In genomic region chr12:7029396-7030065, GRCm38 (mm10) we compare ENCODE assay signal across 31 mouse cellular contexts.
DNase-seq lines count a peak whose midpoint lies in the region; ATAC-seq lines count a peak whose summit lies in the region.
"Had no signal": no experiment of that assay in that cellular context is flagged by ENCODE, and none has a peak within 500 bp of the region (broad histone marks: within the 10 kb centered on the region; RNA-seq: fewer than 3 reads in every experiment).

No protein-coding gene starts in this region.

- no peaks in the 10 kb centered on the region for H3K27me3 ChIP-seq in hindbrain, embryonic 15.5 days
- H3K27me3 ChIP-seq in hindbrain, embryonic 11.5 days (ENCODE audit: control insufficient read depth, insufficient read depth, low read length), result no peaks in the 10 kb centered on the region
- no peaks in the 10 kb centered on the region for H3K27me3 ChIP-seq in forebrain, embryonic 12.5 days
- H3K27me3 ChIP-seq in forebrain, embryonic 16.5 days (replicated peaks; ENCODE audit: control insufficient read depth, insufficient read depth, low read length), result no peaks in the 10 kb centered on the region
- H3K27me3 ChIP-seq in midbrain, embryonic 16.5 days (ENCODE audit: control insufficient read depth, insufficient read depth, low read depth, low read length), result no peaks in the 10 kb centered on the region
- H3K27me3 ChIP-seq: heart, embryonic 12.5 days; intestine, embryonic 15.5 days; liver, embryonic 13.5 days; megakaryocyte, embryonic 14.5 days had no signal

- H3K4me3 ChIP-seq in hindbrain, embryonic 15.5 days, result no peak overlapping the region
- no peak overlapping the region for H3K4me3 ChIP-seq in hindbrain, embryonic 11.5 days (ENCODE audit: low read depth, low read length)
- H3K4me3 ChIP-seq in forebrain, embryonic 12.5 days (replicated peaks), result no peak overlapping the region
- H3K4me3 ChIP-seq in forebrain, embryonic 16.5 days (replicated peaks; ENCODE audit: low read length), result no peak overlapping the region
- H3K4me3 ChIP-seq in midbrain, embryonic 16.5 days (ENCODE audit: low read depth, low read length), result no peak overlapping the region
- H3K4me3 ChIP-seq: erythroblast, embryonic 14.5 days; heart, adult 2 months; heart, embryonic 12.5 days; intestine, embryonic 15.5 days; liver, embryonic 13.5 days; megakaryocyte, embryonic 14.5 days had no signal

- ATAC-seq in hindbrain, embryonic 15.5 days (ENCODE audit: low FRiP score, low read depth), result no peak
- ATAC-seq in hindbrain, embryonic 11.5 days (ENCODE audit: low FRiP score), result no peak
- ATAC-seq in forebrain, embryonic 12.5 days (ENCODE audit: low FRiP score), result peak; percentile 61; the same call in 1 of the 2 replicates
- ATAC-seq in forebrain, embryonic 16.5 days, result peak; percentile 75
- ATAC-seq in midbrain, embryonic 16.5 days, result peak; percentile 62; the same call in 1 of the 2 replicates
- ATAC-seq: CD4-positive, CD25-positive, alpha-beta regulatory T cell, adult 4 months; hindbrain, postnatal 0 days; intestine, embryonic 15.5 days; lung, postnatal 0 days had no signal

- peaks cover 9% of the 10 kb centered on the region; the same call in 1 of the 2 replicates for H3K4me1 ChIP-seq in hindbrain, embryonic 15.5 days (replicated peaks)
- H3K4me1 ChIP-seq in hindbrain, embryonic 11.5 days (replicated peaks; ENCODE audit: control insufficient read depth, insufficient read depth, low read length), result no peaks in the 10 kb centered on the region
- peaks cover 8% of the 10 kb centered on the region; the same call in 1 of the 2 replicates for H3K4me1 ChIP-seq in forebrain, embryonic 12.5 days
- peaks cover 2% of the 10 kb centered on the region for H3K4me1 ChIP-seq in forebrain, embryonic 16.5 days (replicated peaks; ENCODE audit: control insufficient read depth, insufficient read depth, low read length)
- peaks cover 14% of the 10 kb centered on the region for H3K4me1 ChIP-seq in midbrain, embryonic 16.5 days (ENCODE audit: control insufficient read depth, insufficient read depth, low read length)
- H3K4me1 ChIP-seq: heart, embryonic 12.5 days; intestine, embryonic 15.5 days; liver, embryonic 13.5 days; megakaryocyte, embryonic 14.5 days had no signal

- no peak overlapping the region for H3K4me2 ChIP-seq in hindbrain, embryonic 15.5 days
- no peak overlapping the region for H3K4me2 ChIP-seq in hindbrain, embryonic 11.5 days (replicated peaks; ENCODE audit: low read depth, low read length)
- H3K4me2 ChIP-seq in forebrain, embryonic 12.5 days, result no peak overlapping the region
- no peak overlapping the region for H3K4me2 ChIP-seq in forebrain, embryonic 16.5 days (ENCODE audit: low read length)
- no peak overlapping the region for H3K4me2 ChIP-seq in midbrain, embryonic 16.5 days (ENCODE audit: low read length)
- H3K4me2 ChIP-seq: heart, embryonic 12.5 days; intestine, embryonic 15.5 days; liver, embryonic 13.5 days had no signal

- no peak for DNase-seq in hindbrain, embryonic 11.5 days (ENCODE audit: low spot score)
- DNase-seq in B cell, adult 2 months, result no peak
- DNase-seq in urinary bladder, adult 18-20 months (ENCODE audit: low spot score in 2 of 2), result no peak
- DNase-seq: adrenal gland, postnatal 25 days; cerebellum, adult 2 months; cerebellum, postnatal 14 days; gastrocnemius, postnatal 36 days; heart, adult 2 months; heart, postnatal 4 days; kidney, adult 9 months; kidney, postnatal 10 days; layer of hippocampus, postnatal 36 days; left cerebral cortex, postnatal 4 days; liver, embryonic 13.5 days; lung, adult 18-20 months; lung, postnatal 4 days; right cerebral cortex, postnatal 4 days; thymus, adult 18-20 months; thymus, postnatal 25 days had no signal

- H3K27ac ChIP-seq in hindbrain, embryonic 15.5 days (replicated peaks), result 0 out of 2 replicates have a peak overlapping the region, but pooled peaks have one; percentile 25
- H3K27ac ChIP-seq in hindbrain, embryonic 11.5 days (ENCODE audit: low read depth, low read length), result no peak overlapping the region
- H3K27ac ChIP-seq in forebrain, embryonic 12.5 days, result no peak overlapping the region
- no peak overlapping the region; the same call in 1 of the 2 replicates for H3K27ac ChIP-seq in forebrain, embryonic 16.5 days (ENCODE audit: low read length)
- H3K27ac ChIP-seq in midbrain, embryonic 16.5 days (ENCODE audit: low read length), result 0 out of 2 replicates have a peak overlapping the region, but pooled peaks have one; percentile 28
- H3K27ac ChIP-seq: heart, adult 2 months; hindbrain, postnatal 0 days; intestine, embryonic 15.5 days; liver, embryonic 13.5 days; stomach, postnatal 0 days had no signal

- 50% methylated on average over 4 of the region's 4 CpGs for WGBS in hindbrain, embryonic 15.5 days
- 66% methylated on average over 4 of the region's 4 CpGs for WGBS in hindbrain, embryonic 11.5 days
- WGBS in forebrain, embryonic 12.5 days, result 16% methylated on average over 4 of the region's 4 CpGs
- WGBS in forebrain, embryonic 16.5 days, result 8% methylated on average over 4 of the region's 4 CpGs
- WGBS in midbrain, embryonic 16.5 days, result 16% methylated on average over 4 of the region's 4 CpGs

- H3K9me3 ChIP-seq in hindbrain, embryonic 15.5 days, result no peaks in the 10 kb centered on the region
- H3K9me3 ChIP-seq in hindbrain, embryonic 11.5 days (ENCODE audit: control insufficient read depth, low read length), result no peaks in the 10 kb centered on the region
- no peaks in the 10 kb centered on the region for H3K9me3 ChIP-seq in forebrain, embryonic 12.5 days
- no peaks in the 10 kb centered on the region for H3K9me3 ChIP-seq in forebrain, embryonic 16.5 days (ENCODE audit: control insufficient read depth, low read length)
- no peaks in the 10 kb centered on the region for H3K9me3 ChIP-seq in midbrain, embryonic 16.5 days (replicated peaks; ENCODE audit: control insufficient read depth, low read length, poor library complexity, severe bottlenecking)
- H3K9me3 ChIP-seq: heart, embryonic 12.5 days; intestine, embryonic 15.5 days; liver, embryonic 13.5 days; megakaryocyte, embryonic 14.5 days had no signal

- no peaks in the 10 kb centered on the region for H3K36me3 ChIP-seq in hindbrain, embryonic 15.5 days
- H3K36me3 ChIP-seq in hindbrain, embryonic 11.5 days (ENCODE audit: control insufficient read depth, insufficient read depth, low read length), result no peaks in the 10 kb centered on the region
- H3K36me3 ChIP-seq in forebrain, embryonic 12.5 days (replicated peaks), result no peaks in the 10 kb centered on the region
- H3K36me3 ChIP-seq in forebrain, embryonic 16.5 days (ENCODE audit: control insufficient read depth, insufficient read depth), result no peaks in the 10 kb centered on the region
- no peaks in the 10 kb centered on the region for H3K36me3 ChIP-seq in midbrain, embryonic 16.5 days (ENCODE audit: control insufficient read depth, insufficient read depth, low read length)
- H3K36me3 ChIP-seq: heart, embryonic 12.5 days; intestine, embryonic 15.5 days; liver, embryonic 13.5 days had no signal

- H3K9ac ChIP-seq in hindbrain, embryonic 15.5 days, result no peak overlapping the region
- no peak overlapping the region for H3K9ac ChIP-seq in hindbrain, embryonic 11.5 days (ENCODE audit: low read depth, low read length)
- no peak overlapping the region for H3K9ac ChIP-seq in forebrain, embryonic 12.5 days
- no peak overlapping the region for H3K9ac ChIP-seq in forebrain, embryonic 16.5 days (replicated peaks; ENCODE audit: low read depth, low read length)
- 0 out of 2 replicates have a peak overlapping the region, but pooled peaks have one; percentile 3 for H3K9ac ChIP-seq in midbrain, embryonic 16.5 days (ENCODE audit: low read depth, low read length)
- H3K9ac ChIP-seq: heart, embryonic 12.5 days; intestine, embryonic 15.5 days; liver, embryonic 13.5 days had no signal

Comparison
In these comparisons a context has a peak if more than half of its experiments do, and no peak if none do; other contexts are left out.
1. H3K27ac ChIP-seq: peak in hindbrain, embryonic 15.5 days (single experiment) and midbrain, embryonic 16.5 days (single experiment); none in hindbrain, embryonic 11.5 days (single experiment), forebrain, embryonic 12.5 days (single experiment) and forebrain, embryonic 16.5 days (single experiment).
2. ATAC-seq: peak in forebrain, embryonic 12.5 days (single experiment), forebrain, embryonic 16.5 days (single experiment) and midbrain, embryonic 16.5 days (single experiment); none in hindbrain, embryonic 15.5 days (single experiment) and hindbrain, embryonic 11.5 days (single experiment).